Mouse (Mus musculus): ENCODE results near the gene Atp8a2. TPM values are rescaled to one million over a fixed set of nuclear protein-coding genes. Genes with fewer than 3 reads are reported as not detected.
"Not testable (repeated sequence)": the region's sequence is repeated elsewhere in the genome, so short reads cannot be mapped to it uniquely, and the experiment has no call there.

The Atp8a2 gene
- total RNA-seq, 2 experiments from 2014 or later = 1.00 to 1.2 TPM

- no peak for DNase-seq
Measured at GRCm38 (mm10) chr14:59644896-59645295, 552.1 kb downstream of the Atp8a2 start.

GRCm38 (mm10) chr14:59644166-59644565, 552.8 kb downstream of the Atp8a2 start:
- no peak for DNase-seq

GRCm38 (mm10) chr14:59643582-59643981, 553.4 kb downstream of the Atp8a2 start:
- no peak for DNase-seq

- no peak for DNase-seq
Measured at GRCm38 (mm10) chr14:59641856-59642255, 555.1 kb downstream of the Atp8a2 start.

- no peak for DNase-seq
Measured at GRCm38 (mm10) chr14:59638906-59639703, 557.9 kb downstream of the Atp8a2 start.

- no peak for DNase-seq
Measured at GRCm38 (mm10) chr14:59633988-59634387, 563.0 kb downstream of the Atp8a2 start.

GRCm38 (mm10) chr14:59633295-59633898, 563.6 kb downstream of the Atp8a2 start:
- DNase-seq = no peak

- no peak for DNase-seq
Measured at GRCm38 (mm10) chr14:59632067-59632466, 564.9 kb downstream of the Atp8a2 start.

GRCm38 (mm10) chr14:59630096-59630495, 566.9 kb downstream of the Atp8a2 start:
- DNase-seq = no peak

- no peak for DNase-seq
Measured at GRCm38 (mm10) chr14:59629308-59629707, 567.7 kb downstream of the Atp8a2 start.

GRCm38 (mm10) chr14:59627823-59628222, 569.2 kb downstream of the Atp8a2 start:
- DNase-seq = peak; percentile 34

GRCm38 (mm10) chr14:59627142-59627680, 569.8 kb downstream of the Atp8a2 start:
- DNase-seq = no peak

GRCm38 (mm10) chr14:59626711-59627110, 570.3 kb downstream of the Atp8a2 start:
- no peak for DNase-seq

GRCm38 (mm10) chr14:59625806-59626364, 571.1 kb downstream of the Atp8a2 start:
- DNase-seq = peak; percentile 46

GRCm38 (mm10) chr14:59625158-59625805, 571.7 kb downstream of the Atp8a2 start, which contains the start of gene Shisa2:
TSS of gene Shisa2 (plus strand) at chr14:59625308.
- peak; percentile 78 for DNase-seq

GRCm38 (mm10) chr14:59624326-59624885, 572.6 kb downstream of the Atp8a2 start:
- peak; percentile 34 for DNase-seq

GRCm38 (mm10) chr14:59616802-59617201, 580.2 kb downstream of the Atp8a2 start:
- DNase-seq = no peak

- not testable (repeated sequence) for DNase-seq
Measured at GRCm38 (mm10) chr14:59614149-59614548, 582.8 kb downstream of the Atp8a2 start.

- DNase-seq = no peak
Measured at GRCm38 (mm10) chr14:59612920-59613625, 583.9 kb downstream of the Atp8a2 start.

- DNase-seq = no peak
Measured at GRCm38 (mm10) chr14:59607021-59607420, 590.0 kb downstream of the Atp8a2 start.

- no peak for DNase-seq
Measured at GRCm38 (mm10) chr14:59605671-59606353, 591.2 kb downstream of the Atp8a2 start.
